Mouse (Mus musculus): ENCODE results near the gene Gm21560. TPM values are rescaled to one million over a fixed set of nuclear protein-coding genes. Genes with fewer than 3 reads are reported as not detected.
"Not testable (repeated sequence)": the region's sequence is repeated elsewhere in the genome, so short reads cannot be mapped to it uniquely, and the experiment has no call there.

The Gm21560 gene
- not detected in 2 replicates for polyA plus RNA-seq (2016; fragmentation: Nextera tagmentation; extraction: Ambion mirVana)

GRCm38 (mm10) chr14:6219192-6219591 is at the start of gene Gm21560:
Gene Gm21560, minus strand, starts transcription at chr14:6219292.
- WGBS: 81% methylated on average over 2 of the region's 2 CpGs
- DNase-seq (ENCODE audit: low spot score); H3K36me3 ChIP-seq; H3K4me3 ChIP-seq; H3K27ac ChIP-seq (replicated peaks); H3K27me3 ChIP-seq (ENCODE audit: low read depth, poor library complexity, severe bottlenecking); H3K9me3 ChIP-seq (replicated peaks); H3K4me1 ChIP-seq: not testable (repeated sequence)

DNA sequence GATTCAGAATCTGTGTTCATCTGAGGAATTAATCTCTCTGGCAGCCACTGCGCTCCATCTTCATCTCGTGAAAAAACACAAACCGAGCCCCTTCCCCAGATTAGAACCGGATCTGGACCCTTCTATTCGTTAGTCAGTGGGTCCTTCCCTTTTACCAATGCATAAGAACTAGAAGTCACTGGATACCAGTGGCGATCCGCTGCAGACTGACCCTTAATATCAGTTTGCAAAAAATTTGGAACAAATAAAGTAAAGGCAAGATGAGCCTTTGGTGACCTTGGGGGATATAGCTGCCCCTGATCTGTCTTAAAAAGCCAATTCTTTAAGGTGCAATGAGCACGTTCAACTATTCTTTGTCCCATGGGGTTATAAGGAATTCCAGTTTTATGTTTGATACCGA is 55.6 kb downstream of the Gm21560 start:
- not testable (repeated sequence) for H3K9me3 ChIP-seq (replicated peaks); H3K4me3 ChIP-seq; H3K4me1 ChIP-seq; H3K27ac ChIP-seq (replicated peaks); H3K27me3 ChIP-seq (ENCODE audit: low read depth, poor library complexity, severe bottlenecking); H3K36me3 ChIP-seq; DNase-seq (ENCODE audit: low spot score)
- 88% methylated on average over 4 of the region's 9 CpGs for WGBS

DNA sequence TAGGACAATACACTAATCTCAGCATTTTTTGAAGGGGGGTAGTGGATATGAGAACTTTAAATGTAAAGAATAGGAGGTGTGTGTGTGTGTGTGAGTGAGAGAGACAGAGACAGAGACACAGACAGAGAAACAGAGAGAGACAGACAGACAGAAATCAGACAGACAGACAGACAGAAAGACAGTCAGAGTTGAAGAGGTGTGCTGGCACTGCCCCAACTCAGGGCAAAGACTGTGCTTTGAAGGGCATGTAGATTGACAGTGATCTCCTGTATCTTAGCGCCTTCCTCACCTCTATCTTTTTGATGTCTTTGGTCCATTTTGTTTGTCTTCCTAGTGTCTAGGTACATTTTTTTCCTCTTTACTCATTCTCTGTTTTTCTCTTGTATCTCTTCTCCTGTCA is 58.0 kb downstream of the Gm21560 start:
- WGBS: 100% methylated on average over 1 of the region's 1 CpGs
- not testable (repeated sequence) for H3K4me1 ChIP-seq; H3K9me3 ChIP-seq (replicated peaks); H3K27ac ChIP-seq (replicated peaks); H3K4me3 ChIP-seq; H3K27me3 ChIP-seq (ENCODE audit: low read depth, poor library complexity, severe bottlenecking); H3K36me3 ChIP-seq; DNase-seq (ENCODE audit: low spot score)

Other genes starting within 250 kb of the Gm21560 start
- not detected in 2 replicates for gene Gm3453, start 240.2 kb downstream of the Gm21560 start, polyA plus RNA-seq (2016; fragmentation: Nextera tagmentation; extraction: Ambion mirVana)
- not detected in 2 replicates for gene Gm6337, start 161.0 kb downstream of the Gm21560 start, polyA plus RNA-seq (2016; fragmentation: Nextera tagmentation; extraction: Ambion mirVana)
- gene Gm8206, start 125.3 kb downstream of the Gm21560 start, polyA plus RNA-seq (2016; fragmentation: Nextera tagmentation; extraction: Ambion mirVana): 0.65 and 1.1 TPM in 2 replicates
- 1.8 TPM in 2 replicates for gene Gm3468, start 110.6 kb downstream of the Gm21560 start, polyA plus RNA-seq (2016; fragmentation: Nextera tagmentation; extraction: Ambion mirVana)
- gene Gm3476, start 93.5 kb downstream of the Gm21560 start, polyA plus RNA-seq (2016; fragmentation: Nextera tagmentation; extraction: Ambion mirVana): not detected in 2 replicates
- gene Gm3411, start 68.0 kb upstream of the Gm21560 start, polyA plus RNA-seq (2016; fragmentation: Nextera tagmentation; extraction: Ambion mirVana): 1.3 and 1.9 TPM in 2 replicates
- not detected in 2 replicates for gene Gm21103, start 85.6 kb upstream of the Gm21560 start, polyA plus RNA-seq (2016; fragmentation: Nextera tagmentation; extraction: Ambion mirVana)
- not detected in 2 replicates for gene Gm3618, start 124.4 kb upstream of the Gm21560 start, polyA plus RNA-seq (2016; fragmentation: Nextera tagmentation; extraction: Ambion mirVana)
- gene Gm16440, start 171.0 kb upstream of the Gm21560 start, polyA plus RNA-seq (2016; fragmentation: Nextera tagmentation; extraction: Ambion mirVana): not detected in 2 replicates
- gene Gm3591, start 193.2 kb upstream of the Gm21560 start, polyA plus RNA-seq (2016; fragmentation: Nextera tagmentation; extraction: Ambion mirVana): 1.2 and 1.3 TPM in 2 replicates
- gene Gm3594, start 225.3 kb upstream of the Gm21560 start, polyA plus RNA-seq (2016; fragmentation: Nextera tagmentation; extraction: Ambion mirVana): not detected in 2 replicates